Mouse (Mus musculus) megakaryocyte, embryonic 14.5 days (primary cell): ENCODE measurements around the gene Ubtf.

Experiments used
- FLI1 ChIP-seq: IDR thresholded peaks from 2 replicates; pipeline ENCODE4 v1.6.1; 2012; ENCODE audit warnings: low read length, inconsistent platforms, mixed read lengths
- GATA1 ChIP-seq: IDR thresholded peaks from 3 replicates; pipeline ENCODE4 v1.6.1; 2012; ENCODE audit warnings: mixed read lengths, low read length, inconsistent platforms, borderline replicate concordance

- TF ChIP-seq GATA1: no peak
- TF ChIP-seq FLI1: no peak
Observed at GRCm38 (mm10) chr11:102363623-102364022, 44.1 kb upstream of the Ubtf start.
